Mouse (Mus musculus) embryonic facial prominence, embryonic 11.5 days (tissue): ENCODE results near the gene Vav2. TPM values are rescaled to one million over a fixed set of nuclear protein-coding genes. Genes with fewer than 3 reads are reported as not detected.

Experiments
- ATAC-seq: fragments of 200-750 bp; cut with Nextera tagmentation; replicated peaks from 2 replicates; pipeline ENCODE4 v1.8.0; 2017; ENCODE audit warnings: low read depth; ENCODE audit not compliant: insufficient number of reproducible peaks, low FRiP score, low TSS enrichment
- DNase-seq: peaks from one replicate; pipeline ENCODE4 v3.0.0-alpha.2; 2015; ENCODE audit warnings: low spot score
- H3K27ac ChIP-seq: fragments of 300-500 bp; sonication (generic); replicated peaks from 2 replicates; pipeline ENCODE4 v1.5.1; 2014; ENCODE audit warnings: mild to moderate bottlenecking, low read depth, low read length, control low read depth
- H3K27me3 ChIP-seq: fragments of 300-500 bp; sonication (generic); 2 replicates; pipeline ENCODE4 v1.6.1; 2014; ENCODE audit warnings: mild to moderate bottlenecking, low read length, moderate library complexity, mixed read lengths; ENCODE audit not compliant: control insufficient read depth, insufficient read depth
- H3K36me3 ChIP-seq: fragments of 300-500 bp; sonication (generic); replicated peaks from 2 replicates; pipeline ENCODE4 v1.6.1; 2014; ENCODE audit warnings: low read depth, mild to moderate bottlenecking, low read length, moderate library complexity, mixed read lengths; ENCODE audit not compliant: control insufficient read depth, insufficient read depth
- H3K4me1 ChIP-seq: fragments of 300-500 bp; sonication (generic); 2 replicates; pipeline ENCODE4 v1.6.1; 2014; ENCODE audit warnings: low read length, mixed read lengths; ENCODE audit not compliant: control insufficient read depth, insufficient read depth
- H3K4me2 ChIP-seq: fragments of 300-500 bp; sonication (generic); 2 replicates; pipeline ENCODE4 v1.6.1; 2014; ENCODE audit warnings: low read depth, mild to moderate bottlenecking, control low read depth, low read length, moderate library complexity
- H3K4me3 ChIP-seq: fragments of 300-500 bp; sonication (generic); 2 replicates; pipeline ENCODE4 v1.5.1; 2014; ENCODE audit warnings: low read depth, low read length, control low read depth
- H3K9ac ChIP-seq: fragments of 300-500 bp; sonication (generic); replicated peaks from 2 replicates; pipeline ENCODE4 v1.6.1; 2014; ENCODE audit warnings: mild to moderate bottlenecking, control low read depth, low read length
- H3K9me3 ChIP-seq: fragments of 300-500 bp; sonication (generic); replicated peaks from 2 replicates; pipeline ENCODE4 v1.6.1; 2016; ENCODE audit warnings: mild to moderate bottlenecking, low read length, inconsistent platforms, mixed read lengths; ENCODE audit not compliant: control insufficient read depth
- WGBS: fragments of 180-500 bp; shearing (Covaris S2); extraction: QIAGEN DNeasy Blood & Tissue Kit; methylation state at CpG from one replicate; pipeline ENCODE4 v1.1.7; 2014; 5-methylcytosine and 5-hydroxymethylcytosine counted together
- polyA plus RNA-seq: library from polyadenylated mRNA; unstranded; fragments of >200 nt; fragmentation: Nextera tagmentation; extraction: Ambion mirVana; gene quantifications from 2 replicates; pipeline ENCODE4 v1.2.1, GENCODE M21; 2014

The Vav2 gene
- polyA plus RNA-seq, 1 experiment from 2014 or later: 5.2 TPM

GRCm38 (mm10) chr2:27387209-27387608 is 39.6 kb downstream of the Vav2 start:
- Histone ChIP-seq H3K4me2 (no peak overlapping the region), H3K36me3 (no peaks in the 10 kb centered on the region), H3K27me3 (no peaks in the 10 kb centered on the region), H3K4me3 (no peak overlapping the region), H3K4me1 (peaks cover 18% of the 10 kb centered on the region), H3K27ac (no peak overlapping the region), H3K9me3 (no peaks in the 10 kb centered on the region), H3K9ac (no peak overlapping the region)
- DNase-seq (no peak), ATAC-seq (no peak)
- WGBS: 93% methylated on average over 1 of the region's 1 CpGs

- H3K9me3 ChIP-seq: no peaks in the 10 kb centered on the region
- 76% methylated on average over 4 of the region's 4 CpGs for WGBS
- no peaks in the 10 kb centered on the region for H3K27me3 ChIP-seq
- ATAC-seq (no peak), DNase-seq (no peak)
- H3K27ac ChIP-seq: no peak overlapping the region
- peaks cover 9% of the 10 kb centered on the region for H3K4me1 ChIP-seq
- no peak overlapping the region for H3K4me3 ChIP-seq
- H3K9ac ChIP-seq: no peak overlapping the region
- H3K4me2 ChIP-seq: no peak overlapping the region
- H3K36me3 ChIP-seq: no peaks in the 10 kb centered on the region
These were observed 45.1 kb downstream of the Vav2 start for GRCm38 (mm10) chr2:27381698-27382097.

GRCm38 (mm10) chr2:27381254-27381653 is 45.6 kb downstream of the Vav2 start:
- ATAC-seq (no peak), DNase-seq (no peak)
- WGBS: 68% methylated on average over 3 of the region's 3 CpGs
- Histone ChIP-seq H3K9ac (no peak overlapping the region), H3K4me3 (no peak overlapping the region), H3K4me1 (peaks cover 9% of the 10 kb centered on the region), H3K27ac (no peak overlapping the region), H3K4me2 (no peak overlapping the region), H3K27me3 (no peaks in the 10 kb centered on the region), H3K36me3 (no peaks in the 10 kb centered on the region), H3K9me3 (no peaks in the 10 kb centered on the region)

- Histone ChIP-seq H3K4me3 (no peak overlapping the region), H3K27me3 (no peaks in the 10 kb centered on the region), H3K4me1 (peaks cover 9% of the 10 kb centered on the region), H3K36me3 (no peaks in the 10 kb centered on the region), H3K27ac (no peak overlapping the region), H3K9ac (no peak overlapping the region), H3K9me3 (no peaks in the 10 kb centered on the region), H3K4me2 (no peak overlapping the region)
- ATAC-seq: no peak
- DNase-seq: no peak
- 21% methylated on average over 4 of the region's 4 CpGs for WGBS
These were observed 49.0 kb downstream of the Vav2 start for GRCm38 (mm10) chr2:27377876-27378275.

- Histone ChIP-seq H3K4me3 (no peak overlapping the region), H3K4me1 (peaks cover 9% of the 10 kb centered on the region), H3K9me3 (no peaks in the 10 kb centered on the region), H3K27me3 (no peaks in the 10 kb centered on the region), H3K27ac (no peak overlapping the region), H3K4me2 (no peak overlapping the region), H3K36me3 (no peaks in the 10 kb centered on the region), H3K9ac (no peak overlapping the region)
- ATAC-seq (no peak), DNase-seq (no peak)
- 62% methylated on average over 8 of the region's 8 CpGs for WGBS
These were observed 49.7 kb downstream of the Vav2 start for GRCm38 (mm10) chr2:27377164-27377563.

- Histone ChIP-seq H3K36me3 (no peaks in the 10 kb centered on the region), H3K27me3 (no peaks in the 10 kb centered on the region), H3K4me2 (no peak overlapping the region), H3K27ac (no peak overlapping the region), H3K4me3 (no peak overlapping the region), H3K9me3 (no peaks in the 10 kb centered on the region), H3K4me1 (peaks cover 9% of the 10 kb centered on the region), H3K9ac (no peak overlapping the region)
- ATAC-seq (no peak), DNase-seq (no peak)
- WGBS: 28% methylated on average over 3 of the region's 3 CpGs
These were observed 51.7 kb downstream of the Vav2 start for GRCm38 (mm10) chr2:27375141-27375540.

- no peak overlapping the region for H3K4me2 ChIP-seq
- 39% methylated on average over 12 of the region's 12 CpGs for WGBS
- H3K27ac ChIP-seq: no peak overlapping the region
- H3K4me3 ChIP-seq: no peak overlapping the region
- peaks cover 5% of the 10 kb centered on the region for H3K4me1 ChIP-seq
- no peak overlapping the region for H3K9ac ChIP-seq
- ATAC-seq (no peak), DNase-seq (no peak)
- no peaks in the 10 kb centered on the region for H3K27me3 ChIP-seq
- no peaks in the 10 kb centered on the region for H3K9me3 ChIP-seq
- H3K36me3 ChIP-seq: no peaks in the 10 kb centered on the region
These were observed 53.5 kb downstream of the Vav2 start for GRCm38 (mm10) chr2:27373349-27373748.

GRCm38 (mm10) chr2:27371450-27371849 is 55.4 kb downstream of the Vav2 start:
- Histone ChIP-seq H3K36me3 (no peaks in the 10 kb centered on the region), H3K4me3 (no peak overlapping the region), H3K4me2 (no peak overlapping the region), H3K4me1 (no peaks in the 10 kb centered on the region), H3K9ac (no peak overlapping the region), H3K9me3 (no peaks in the 10 kb centered on the region), H3K27ac (no peak overlapping the region), H3K27me3 (no peaks in the 10 kb centered on the region)
- 94% methylated on average over 2 of the region's 2 CpGs for WGBS
- no peak for ATAC-seq
- DNase-seq: no peak
